Mouse (Mus musculus) heart, embryonic 12.5 days (tissue): ENCODE measurements around the gene Abcb4. TPM values are rescaled to one million over a fixed set of nuclear protein-coding genes. Genes with fewer than 3 reads are reported as not detected.
A peak's percentile ranks its signal among the peaks of the same experiment; 100 is the strongest.
"Not testable (repeated sequence)": the region's sequence is repeated elsewhere in the genome, so short reads cannot be mapped to it uniquely, and the experiment has no call there.

Experiments
- ATAC-seq: fragments of 200-750 bp; cut with Nextera tagmentation; 2 replicates; pipeline ENCODE4 v1.8.0; 2017; ENCODE audit warnings: moderate TSS enrichment, moderate library complexity; ENCODE audit not compliant: insufficient number of reproducible peaks, low FRiP score
- H3K27ac ChIP-seq: fragments of 300-500 bp; sonication (generic); 2 replicates; pipeline ENCODE4 v1.5.1; 2016; ENCODE audit warnings: mild to moderate bottlenecking, moderate library complexity; ENCODE audit not compliant: poor library complexity, severe bottlenecking
- H3K27me3 ChIP-seq: fragments of 300-500 bp; sonication (generic); replicated peaks from 2 replicates; pipeline ENCODE4 v1.6.1; 2016; ENCODE audit warnings: mild to moderate bottlenecking, moderate library complexity
- H3K36me3 ChIP-seq: fragments of 300-500 bp; sonication (generic); 2 replicates; pipeline ENCODE4 v1.6.1; 2016; ENCODE audit warnings: mild to moderate bottlenecking, moderate library complexity
- H3K4me1 ChIP-seq: fragments of 300-500 bp; sonication (generic); replicated peaks from 2 replicates; pipeline ENCODE4 v1.6.1; 2016; ENCODE audit warnings: mild to moderate bottlenecking
- H3K4me2 ChIP-seq: fragments of 300-500 bp; sonication (generic); 2 replicates; pipeline ENCODE4 v1.6.1; 2016; ENCODE audit warnings: mild to moderate bottlenecking, moderate library complexity
- H3K4me3 ChIP-seq: fragments of 300-500 bp; sonication (generic); 2 replicates; pipeline ENCODE4 v1.5.1; 2016; ENCODE audit warnings: mild to moderate bottlenecking
- H3K9ac ChIP-seq: fragments of 300-500 bp; sonication (generic); 2 replicates; pipeline ENCODE4 v1.6.1; 2016; ENCODE audit warnings: mild to moderate bottlenecking, moderate library complexity
- H3K9me3 ChIP-seq: fragments of 300-500 bp; sonication (generic); replicated peaks from 2 replicates; pipeline ENCODE4 v1.6.1; 2016; ENCODE audit warnings: mild to moderate bottlenecking, moderate library complexity
- WGBS: fragments of 180-500 bp; shearing (Covaris S2); methylation state at CpG from one replicate; pipeline ENCODE4 v1.1.7; 2016; 5-methylcytosine and 5-hydroxymethylcytosine counted together
- polyA plus RNA-seq: library from polyadenylated mRNA; unstranded; fragments of >200 nt; fragmentation: Nextera tagmentation; extraction: Ambion mirVana; gene quantifications from 2 replicates; pipeline ENCODE4 v1.2.1, GENCODE M21; 2016

Gene Abcb4
- polyA plus RNA-seq: 0.26 and 1.1 TPM in 2 replicates

DNA sequence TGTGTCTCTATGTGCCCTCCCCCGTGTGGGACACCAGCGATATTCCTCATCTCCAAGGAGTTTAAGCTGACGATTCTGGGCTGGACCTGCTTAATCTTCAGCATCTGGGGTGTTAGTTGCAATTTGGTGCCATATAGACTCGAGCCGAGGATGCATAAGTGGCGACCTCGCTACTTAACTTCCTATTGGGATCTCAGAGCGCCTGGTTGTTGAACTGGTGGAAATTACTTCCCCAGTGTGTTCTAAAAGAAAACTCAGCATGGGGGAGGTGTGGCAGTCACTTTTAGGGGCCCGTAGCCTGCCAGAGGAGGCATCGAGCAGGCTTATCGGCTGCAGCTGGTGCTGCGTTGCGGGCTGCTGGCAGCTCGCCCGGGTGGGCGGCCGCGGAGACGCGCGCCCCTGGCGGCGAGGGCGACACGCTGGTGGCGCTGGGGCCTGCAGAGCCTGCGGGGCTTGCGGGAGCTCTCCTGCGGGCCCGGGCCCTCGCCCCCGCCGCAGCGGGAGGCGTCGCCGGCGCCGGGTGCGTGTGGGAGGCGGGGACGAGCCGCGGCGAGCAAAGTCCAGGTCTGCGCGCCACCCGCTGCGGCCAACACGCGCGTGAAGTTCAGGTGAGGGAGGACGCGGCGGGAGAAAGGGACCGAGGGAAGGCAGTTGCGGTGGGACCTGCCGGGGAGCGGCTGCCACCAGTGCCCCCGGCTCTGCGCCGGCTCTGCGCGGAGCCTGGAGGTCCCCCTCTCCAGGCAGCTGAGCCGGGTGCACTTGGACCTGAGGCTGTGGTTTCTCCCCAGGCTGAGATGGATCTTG is at the start of gene Abcb4:
Abcb4 (plus strand) TSS at position 418 of the 804 bp plus-strand sequence.
- Histone ChIP-seq H3K36me3 (no peaks in the 10 kb centered on the region), H3K9ac (peak within 1 kb of the TSS; percentile 75), H3K27me3 (peaks cover 21% of the 10 kb centered on the region; the same call in 1 of the 2 replicates), H3K4me1 (peaks cover 6% of the 10 kb centered on the region), H3K4me2 (peak within 1 kb of the TSS; percentile 99), H3K9me3 (peaks cover 6% of the 10 kb centered on the region; the same call in 1 of the 2 replicates), H3K4me3 (peak within 1 kb of the TSS; percentile 70), H3K27ac (no peak within 1 kb of the TSS)
- ATAC-seq: peak; percentile 82
- under 1% methylated on average over 65 of the region's 65 CpGs for WGBS

DNA sequence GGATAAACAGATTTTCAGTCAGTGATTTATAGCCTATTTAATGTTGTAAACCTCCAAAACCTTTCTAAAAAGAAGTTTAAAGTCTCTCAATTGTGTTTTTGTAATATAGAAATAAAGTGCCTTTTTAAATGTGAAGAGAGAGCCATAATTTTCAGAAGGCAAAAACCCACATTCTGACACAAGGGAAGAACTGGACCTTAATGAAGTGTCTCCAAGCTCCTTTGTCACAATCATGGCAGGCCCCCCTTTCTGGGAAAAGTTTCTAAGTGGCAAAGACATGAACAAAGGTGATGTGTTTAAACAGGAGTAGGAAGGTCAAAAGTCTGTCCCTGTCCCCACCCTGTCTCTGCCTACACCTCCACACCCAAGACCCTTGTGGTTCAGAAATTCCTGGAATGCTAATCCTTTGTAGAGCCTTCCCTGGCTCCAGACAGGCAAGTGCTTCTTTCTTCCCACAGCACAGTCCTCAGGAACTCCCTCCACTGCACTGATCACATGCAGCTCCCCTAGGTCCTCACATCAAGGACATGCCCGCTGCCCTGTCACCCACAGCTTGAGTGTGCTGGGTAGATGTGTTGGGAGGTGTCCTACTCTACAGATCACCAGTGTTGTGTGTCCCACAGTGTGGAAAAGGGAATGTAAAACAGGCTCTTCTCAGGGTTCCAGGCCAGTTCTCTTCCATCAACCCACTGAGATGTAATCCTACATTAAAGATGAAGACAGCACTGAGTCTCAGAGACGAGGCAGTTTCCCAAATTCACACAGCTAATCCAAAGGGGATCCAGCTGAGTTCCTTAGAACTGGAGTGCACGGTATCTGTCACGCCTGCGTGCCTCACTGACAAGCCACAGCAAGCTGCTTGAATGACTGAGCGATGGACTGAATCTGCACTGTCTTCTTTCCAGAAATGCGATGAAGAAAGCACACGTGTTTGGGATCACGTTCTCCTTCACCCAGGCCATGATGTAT is 44.6 kb upstream of the Abcb4 start:
- H3K4me1 ChIP-seq, H3K4me3 ChIP-seq, H3K27me3 ChIP-seq, H3K27ac ChIP-seq, ATAC-seq, H3K9me3 ChIP-seq, H3K36me3 ChIP-seq, H3K4me2 ChIP-seq, H3K9ac ChIP-seq: not testable (repeated sequence)
- WGBS: 66% methylated on average over 8 of the region's 9 CpGs

DNA sequence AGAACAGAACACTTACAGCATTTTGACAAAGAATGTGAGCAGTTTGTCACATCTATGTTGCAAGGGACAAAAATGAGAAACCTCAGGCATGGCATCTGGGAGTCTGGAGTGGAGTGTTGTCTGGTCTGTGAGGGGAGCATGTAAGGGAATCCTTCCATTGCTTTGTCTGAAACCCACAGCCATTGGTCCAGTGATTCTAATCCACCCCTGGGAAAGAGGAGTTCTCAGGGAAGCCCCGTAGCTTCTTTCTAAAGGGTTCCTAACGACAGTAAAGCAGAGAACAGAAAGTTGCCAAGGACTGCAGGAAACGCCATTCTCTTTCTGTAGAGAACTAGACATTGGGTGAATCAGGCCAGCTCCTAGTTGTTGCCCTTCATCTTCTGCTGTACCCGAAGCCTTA is 42.7 kb upstream of the Abcb4 start:
- no peaks in the 10 kb centered on the region for H3K4me1 ChIP-seq
- ATAC-seq: no peak
- no peaks in the 10 kb centered on the region for H3K36me3 ChIP-seq
- no peak overlapping the region for H3K4me3 ChIP-seq
- H3K27me3 ChIP-seq: no peaks in the 10 kb centered on the region
- no peak overlapping the region for H3K4me2 ChIP-seq
- 62% methylated on average over 4 of the region's 4 CpGs for WGBS
- H3K9ac ChIP-seq: no peak overlapping the region
- no peaks in the 10 kb centered on the region for H3K9me3 ChIP-seq
- H3K27ac ChIP-seq: no peak overlapping the region

DNA sequence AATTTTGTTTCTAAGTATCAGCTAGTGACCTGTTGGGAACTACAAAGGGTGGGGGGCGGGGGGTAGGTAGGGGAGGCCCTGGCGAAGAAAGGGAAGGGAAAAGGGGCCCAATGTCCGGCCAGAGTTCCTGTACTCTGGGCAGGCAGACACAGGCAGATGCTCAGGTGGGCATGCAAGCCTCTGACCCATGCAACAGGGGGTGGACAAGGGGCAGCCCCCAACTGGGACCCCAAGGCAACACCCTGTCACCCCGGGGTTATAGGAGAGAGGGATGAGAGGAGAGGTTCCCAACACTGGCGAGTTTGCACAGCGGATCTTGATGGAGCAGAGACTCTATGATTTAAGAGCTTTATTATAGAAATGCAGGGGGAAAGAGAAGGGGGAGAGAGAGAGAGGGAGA is 36.3 kb upstream of the Abcb4 start:
- 73% methylated on average over 6 of the region's 6 CpGs for WGBS
- Histone ChIP-seq H3K9me3 (no peaks in the 10 kb centered on the region), H3K4me3 (no peak overlapping the region), H3K27ac (no peak overlapping the region), H3K9ac (no peak overlapping the region), H3K4me1 (no peaks in the 10 kb centered on the region), H3K4me2 (no peak overlapping the region), H3K36me3 (no peaks in the 10 kb centered on the region), H3K27me3 (no peaks in the 10 kb centered on the region)
- no peak for ATAC-seq

DNA sequence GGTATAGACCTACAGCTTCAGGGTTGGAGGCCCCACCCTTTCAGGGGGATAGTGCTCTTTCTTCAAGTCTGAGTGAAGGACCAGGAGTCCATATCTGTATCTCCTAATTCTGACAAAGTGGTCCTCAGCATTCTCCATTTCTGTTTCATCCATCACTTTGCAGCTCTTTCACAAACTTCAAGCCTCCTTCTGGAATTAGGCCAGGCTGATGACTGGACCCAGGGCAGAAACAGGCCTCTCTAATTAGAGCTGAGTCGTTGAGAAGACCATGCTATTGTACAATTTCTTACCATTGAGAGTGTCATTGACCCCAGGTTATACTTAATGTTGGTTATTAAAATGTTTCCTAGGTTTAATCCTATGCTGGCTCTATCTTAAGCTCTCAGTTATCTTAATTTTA is 31.7 kb upstream of the Abcb4 start:
- H3K27me3 ChIP-seq: no peaks in the 10 kb centered on the region

GRCm38 (mm10) chr5:8863580-8864337 is 29.8 kb upstream of the Abcb4 start:
- no peaks in the 10 kb centered on the region for H3K9me3 ChIP-seq
- no peak overlapping the region for H3K9ac ChIP-seq
- no peaks in the 10 kb centered on the region for H3K36me3 ChIP-seq
- no peak overlapping the region for H3K4me3 ChIP-seq
- no peaks in the 10 kb centered on the region for H3K27me3 ChIP-seq
- H3K4me2 ChIP-seq: no peak overlapping the region
- ATAC-seq: no peak
- peaks cover 3% of the 10 kb centered on the region; the same call in 1 of the 2 replicates for H3K4me1 ChIP-seq
- WGBS: 60% methylated on average over 14 of the region's 14 CpGs
- no peak overlapping the region for H3K27ac ChIP-seq

More for the DNA sequence above, 31.7 kb upstream of the Abcb4 start:
- no peak overlapping the region for H3K9ac ChIP-seq
- H3K36me3 ChIP-seq: no peaks in the 10 kb centered on the region
- H3K4me3 ChIP-seq: no peak overlapping the region
- 70% methylated on average over 1 of the region's 1 CpGs for WGBS
- ATAC-seq: no peak
- no peak overlapping the region for H3K4me2 ChIP-seq
- H3K9me3 ChIP-seq: no peaks in the 10 kb centered on the region
- peaks cover 3% of the 10 kb centered on the region; the same call in 1 of the 2 replicates for H3K4me1 ChIP-seq
- no peak overlapping the region for H3K27ac ChIP-seq

- not testable (repeated sequence) for H3K4me2 ChIP-seq, H3K27ac ChIP-seq, H3K9me3 ChIP-seq, H3K9ac ChIP-seq, H3K36me3 ChIP-seq, H3K27me3 ChIP-seq, H3K4me1 ChIP-seq, ATAC-seq, H3K4me3 ChIP-seq
- WGBS: 91% methylated on average over 11 of the region's 11 CpGs
These were observed 27.9 kb upstream of the Abcb4 start for GRCm38 (mm10) chr5:8865630-8866029.

- WGBS: 83% methylated on average over 5 of the region's 5 CpGs
- ATAC-seq: no peak
These were observed 27.2 kb upstream of the Abcb4 start for GRCm38 (mm10) chr5:8866366-8866765.

DNA sequence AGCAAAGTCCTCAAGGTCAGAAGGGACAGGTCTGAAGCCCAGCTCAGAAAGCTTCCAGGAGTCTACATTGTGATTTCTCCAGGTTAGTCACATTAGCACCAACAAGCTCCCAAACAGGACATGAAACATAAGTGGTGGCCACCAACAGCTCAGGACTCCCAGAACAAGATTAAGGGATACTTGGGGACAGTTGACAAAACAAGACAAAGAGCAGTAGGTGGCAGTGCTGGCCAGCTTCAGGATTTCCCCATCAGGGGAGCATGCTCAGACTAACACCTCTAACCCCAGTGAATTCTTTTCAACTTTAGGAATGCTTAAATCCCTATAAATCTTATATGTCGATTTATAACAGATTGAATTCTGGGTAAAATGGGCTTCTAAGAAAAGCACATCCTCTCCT is 25.5 kb upstream of the Abcb4 start:
- no peak for ATAC-seq
- no peak overlapping the region for H3K9ac ChIP-seq
- 21% methylated on average over 1 of the region's 1 CpGs for WGBS

More at GRCm38 (mm10) chr5:8866366-8866765, 27.2 kb upstream of the Abcb4 start:
- Histone ChIP-seq H3K9me3 (no peaks in the 10 kb centered on the region), H3K4me3 (no peak overlapping the region), H3K27ac (no peak overlapping the region), H3K4me2 (no peak overlapping the region), H3K9ac (no peak overlapping the region), H3K27me3 (no peaks in the 10 kb centered on the region), H3K36me3 (no peaks in the 10 kb centered on the region), H3K4me1 (peaks cover 3% of the 10 kb centered on the region; the same call in 1 of the 2 replicates)

GRCm38 (mm10) chr5:8872979-8873915 is 20.3 kb upstream of the Abcb4 start:
- no peak overlapping the region for H3K27ac ChIP-seq
- H3K9ac ChIP-seq: no peak overlapping the region
- WGBS: 83% methylated on average over 6 of the region's 6 CpGs
- no peak for ATAC-seq
- H3K9me3 ChIP-seq: no peaks in the 10 kb centered on the region
- H3K36me3 ChIP-seq: no peaks in the 10 kb centered on the region
- no peak overlapping the region for H3K4me3 ChIP-seq
- no peaks in the 10 kb centered on the region for H3K4me1 ChIP-seq
- H3K4me2 ChIP-seq: no peak overlapping the region
- no peaks in the 10 kb centered on the region for H3K27me3 ChIP-seq

More for the DNA sequence above, 25.5 kb upstream of the Abcb4 start:
- Histone ChIP-seq H3K27me3 (no peaks in the 10 kb centered on the region), H3K9me3 (no peaks in the 10 kb centered on the region), H3K4me1 (peaks cover under 1% of the 10 kb centered on the region; the same call in 1 of the 2 replicates), H3K27ac (no peak overlapping the region), H3K4me3 (no peak overlapping the region), H3K4me2 (no peak overlapping the region), H3K36me3 (no peaks in the 10 kb centered on the region)
